Comparison of ENCODE assay signal across 8 mouse cellular contexts in genomic region chr2:122160680-122161079, GRCm38 (mm10). TPM values are rescaled to one million over a fixed set of nuclear protein-coding genes. Genes with fewer than 3 reads are reported as not detected.
DNase-seq lines count a peak whose midpoint lies in the region; ATAC-seq lines count a peak whose summit lies in the region.

Gene Trim69, plus strand, starts transcription at chr2:122160700.

- no peak within 1 kb of the TSS for H3K4me3 ChIP-seq in hindbrain, embryonic 14.5 days (replicated peaks; ENCODE audit: low read length)

- DNase-seq in T-cell, adult 2 months (ENCODE audit: low spot score) = peak; percentile 79
- peak; percentile 92 to 95 for DNase-seq in cerebellum, postnatal 10 days
- peak; percentile 49 to 69 for DNase-seq in frontal cortex, postnatal 25 days (ENCODE audit: low spot score in 2 of 2)
- peak; percentile 79 for DNase-seq in hindbrain, embryonic 14.5 days (ENCODE audit: low spot score)
- DNase-seq in layer of hippocampus, postnatal 25 days (ENCODE audit: extremely low spot score in 1 of 2, low spot score in 1 of 2) = peak; percentile 44 to 86
- peak; percentile 94 for DNase-seq in lung, postnatal 36 days
- DNase-seq in right cerebral cortex, adult 18-20 months = peak; percentile 69
- peak; percentile 58 for DNase-seq in urinary bladder, adult 2 months (ENCODE audit: low spot score)

- H3K9ac ChIP-seq in hindbrain, embryonic 14.5 days = no peak within 1 kb of the TSS

- ATAC-seq in hindbrain, embryonic 14.5 days (ENCODE audit: low FRiP score) = 0 out of 2 replicates have a peak, but pooled peaks have one; percentile 34

- 43% methylated on average over 2 of the region's 2 CpGs for WGBS in hindbrain, embryonic 14.5 days

- H3K36me3 ChIP-seq in hindbrain, embryonic 14.5 days (replicated peaks; ENCODE audit: control insufficient read depth, insufficient read depth) = no peaks in the 10 kb centered on the region

- no peaks in the 10 kb centered on the region for H3K4me1 ChIP-seq in hindbrain, embryonic 14.5 days (replicated peaks; ENCODE audit: control insufficient read depth, insufficient read depth, low read length)

- no peaks in the 10 kb centered on the region for H3K27me3 ChIP-seq in hindbrain, embryonic 14.5 days (ENCODE audit: control insufficient read depth, insufficient read depth, low read length)

- H3K9me3 ChIP-seq in hindbrain, embryonic 14.5 days (ENCODE audit: control insufficient read depth, low read length) = no peaks in the 10 kb centered on the region

- H3K4me2 ChIP-seq in hindbrain, embryonic 14.5 days (replicated peaks) = no peak within 1 kb of the TSS

- H3K27ac ChIP-seq in hindbrain, embryonic 14.5 days = no peak within 1 kb of the TSS

RNA-seq across cellular contexts. Expression of gene Trim69, which starts in this region (rescaled TPM):
- not detected in 2 replicates for polyA plus RNA-seq in hindbrain, embryonic 14.5 days (2014; fragmentation: Nextera tagmentation; extraction: Ambion mirVana)
- total RNA-seq in layer of hippocampus, postnatal 25 days (2021) = not detected
- polyA plus RNA-seq in urinary bladder, adult 2 months (2012; rRNA removed) = 0.04 and 0.06 TPM in 2 replicates

Comparison
In these comparisons a context has a peak if more than half of its experiments do, and no peak if none do; other contexts are left out.
1. Peak in DNase-seq and ATAC-seq in hindbrain, embryonic 14.5 days; RNA of the gene not detected or under 1 TPM.
2. Peak in DNase-seq in layer of hippocampus, postnatal 25 days; RNA of the gene not detected or under 1 TPM.
3. Peak in DNase-seq in urinary bladder, adult 2 months; RNA of the gene not detected or under 1 TPM.